Mouse (Mus musculus): ENCODE measurements around the gene Gm42669. TPM values are rescaled to one million over a fixed set of nuclear protein-coding genes. Genes with fewer than 3 reads are reported as not detected.

Gm42669 gene
- total RNA-seq, 4 experiments from 2014 or later, result 0.37 to 0.54 (median 0.48) TPM

DNA sequence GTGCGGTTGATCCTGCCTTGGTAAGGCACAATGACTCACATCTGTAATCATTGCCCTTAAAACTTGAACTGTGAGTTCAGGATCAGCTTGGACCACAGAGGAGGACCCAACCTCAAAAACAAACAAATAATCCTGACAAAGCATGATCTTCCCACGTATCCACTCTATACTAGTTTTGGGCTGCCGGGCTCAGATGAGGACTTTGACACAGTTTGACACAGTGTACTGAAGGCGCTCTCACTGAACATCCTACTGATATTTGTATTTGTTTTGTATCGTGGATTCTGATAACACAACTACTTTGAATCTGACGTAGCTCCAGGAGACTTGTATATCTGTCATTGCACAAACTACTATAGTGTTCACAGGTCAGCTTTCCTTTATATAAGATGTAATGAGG is 14.0 kb downstream of the Gm42669 start:
- DNase-seq (ENCODE audit: low spot score in 2 of 2), result no peak

DNA sequence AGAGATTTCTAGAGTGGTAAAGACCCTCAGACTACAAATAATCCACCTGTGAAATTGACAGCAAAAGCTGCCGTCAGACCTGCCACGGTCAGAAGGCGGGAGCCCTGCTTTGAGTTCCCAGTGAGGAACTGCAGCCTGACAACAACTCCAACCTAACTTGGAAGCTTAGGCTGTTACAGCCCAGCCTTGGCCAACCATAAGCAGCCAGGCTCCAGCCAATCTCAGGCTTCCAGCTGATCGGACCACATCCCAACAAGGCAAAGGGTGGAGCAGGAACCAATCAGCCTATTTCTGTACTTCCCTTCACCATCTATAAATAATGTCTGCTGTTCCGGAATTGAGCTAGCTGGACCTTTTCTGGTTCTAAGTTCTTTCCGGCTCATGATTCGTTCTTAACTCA is 14.5 kb downstream of the Gm42669 start:
- DNase-seq (ENCODE audit: low spot score in 2 of 2), result peak in 1 of 2 experiments; percentile 68

- peak in 1 of 2 experiments; percentile 62 for DNase-seq (ENCODE audit: low spot score in 2 of 2)
Observed at GRCm38 (mm10) chr5:107524281-107524680, 16.9 kb downstream of the Gm42669 start.

GRCm38 (mm10) chr5:107528856-107529255 is 21.4 kb downstream of the Gm42669 start:
- DNase-seq (ENCODE audit: low spot score in 2 of 2), result no peak

- DNase-seq (ENCODE audit: low spot score in 2 of 2), result no peak
Observed at GRCm38 (mm10) chr5:107533590-107533989, 26.2 kb downstream of the Gm42669 start.

GRCm38 (mm10) chr5:107534581-107534980 is 27.2 kb downstream of the Gm42669 start, which contains the start of gene 1700028K03Rik:
TSS of gene 1700028K03Rik (plus strand) at chr5:107534709.
- DNase-seq (ENCODE audit: low spot score in 2 of 2), result no peak

DNA sequence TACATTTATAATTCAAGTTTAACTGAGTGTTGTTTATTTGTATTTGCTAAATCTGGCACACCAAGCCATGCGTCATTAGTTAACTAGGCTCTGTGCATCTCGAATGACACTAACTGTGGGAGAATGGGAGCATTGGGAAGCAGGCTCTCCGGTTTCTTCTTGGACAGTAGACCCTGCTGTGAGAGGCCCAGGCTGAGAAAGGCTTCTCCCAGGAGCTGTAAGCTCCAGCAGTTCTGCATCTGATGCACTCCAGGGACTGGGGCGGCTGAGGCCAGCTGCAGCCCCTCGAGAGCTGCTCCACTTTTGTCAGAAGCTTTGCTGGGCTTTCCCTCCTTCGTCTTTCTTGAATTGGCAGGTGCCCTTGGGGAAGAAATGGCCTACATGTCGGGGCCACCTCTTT is 34.3 kb downstream of the Gm42669 start:
- DNase-seq (ENCODE audit: low spot score in 2 of 2), result no peak

DNA sequence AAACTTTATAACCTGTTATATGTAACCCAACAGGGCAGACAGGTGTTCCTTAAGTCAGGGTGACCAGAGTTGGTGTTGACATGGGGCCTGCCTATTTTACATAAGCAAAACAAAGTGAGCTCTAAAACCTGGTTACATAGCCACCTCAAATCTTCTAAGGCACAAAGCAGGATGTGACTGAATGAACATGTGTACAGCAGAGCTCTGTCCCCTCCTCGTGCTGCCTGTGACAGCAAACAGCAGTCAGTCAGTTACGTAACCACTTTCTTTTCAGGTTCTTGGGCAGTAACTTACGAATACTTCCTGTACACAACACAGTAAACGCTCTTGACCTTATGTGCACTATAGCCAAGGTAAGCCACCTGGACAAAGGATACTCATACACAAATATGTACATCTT is 38.5 kb downstream of the Gm42669 start:
- no peak for DNase-seq (ENCODE audit: low spot score in 2 of 2)

DNA sequence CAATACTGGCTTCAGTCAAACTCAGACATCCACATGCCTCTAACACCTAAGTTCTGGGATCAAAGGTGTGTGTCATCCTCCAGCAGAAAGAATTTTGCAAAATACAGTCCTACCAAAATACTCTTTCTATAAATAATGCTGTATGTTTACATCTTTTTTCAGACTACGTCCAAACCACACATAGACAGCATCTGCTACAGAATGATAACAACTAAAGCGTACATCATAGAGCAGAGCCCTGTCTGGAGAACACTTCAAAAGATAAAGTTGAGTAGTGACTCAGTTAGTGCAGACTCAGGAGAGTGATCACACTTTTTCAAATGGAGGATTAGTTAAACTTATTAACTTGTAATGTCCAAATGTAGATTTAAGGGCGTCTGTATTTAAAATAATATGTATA is 40.5 kb downstream of the Gm42669 start:
- no peak for DNase-seq (ENCODE audit: low spot score in 2 of 2)

- no peak for DNase-seq (ENCODE audit: low spot score in 2 of 2)
Observed at GRCm38 (mm10) chr5:107548444-107548843, 41.0 kb downstream of the Gm42669 start.

DNA sequence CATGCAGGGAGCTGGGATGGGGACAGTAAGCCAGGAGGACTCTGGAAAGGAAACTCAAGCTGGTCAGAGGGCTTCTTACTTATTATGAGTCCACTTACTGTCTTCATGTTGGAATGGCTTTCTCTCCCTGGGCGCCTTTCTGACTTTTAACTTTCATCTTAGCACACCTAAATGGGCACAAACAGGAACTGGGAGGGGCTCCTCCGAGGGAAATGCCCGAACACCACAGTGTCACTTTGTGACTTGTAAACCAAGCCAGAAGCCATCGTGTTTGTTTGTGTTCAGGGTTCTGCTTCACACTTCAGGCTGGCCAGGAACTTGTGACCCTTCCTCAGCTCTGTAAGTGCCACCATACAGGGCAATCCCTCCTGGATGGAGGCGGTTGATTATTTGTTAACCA is 46.9 kb downstream of the Gm42669 start:
- no peak for DNase-seq (ENCODE audit: low spot score in 2 of 2)

DNA sequence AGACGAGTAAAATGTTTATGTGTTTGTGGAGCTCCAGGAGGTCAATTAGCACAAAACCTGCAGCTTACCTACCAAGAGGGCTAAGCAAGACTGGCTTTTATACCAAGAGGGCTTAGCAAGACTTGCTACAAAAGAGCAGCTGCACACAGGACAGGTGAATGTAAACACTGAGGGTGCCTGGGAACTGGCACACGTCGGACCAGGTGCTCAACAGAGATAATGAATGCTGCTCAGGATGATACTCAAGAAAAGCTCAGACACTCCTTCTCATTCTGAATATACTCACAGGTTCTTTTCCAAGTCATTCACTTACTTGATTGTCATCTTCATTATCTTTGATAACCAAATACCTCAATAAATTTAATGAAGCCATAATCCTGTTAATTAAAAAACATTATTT is 49.5 kb downstream of the Gm42669 start:
- DNase-seq (ENCODE audit: low spot score in 2 of 2), result no peak

GRCm38 (mm10) chr5:107569148-107569547 is 61.7 kb downstream of the Gm42669 start:
- no peak for DNase-seq (ENCODE audit: low spot score in 2 of 2)

DNA sequence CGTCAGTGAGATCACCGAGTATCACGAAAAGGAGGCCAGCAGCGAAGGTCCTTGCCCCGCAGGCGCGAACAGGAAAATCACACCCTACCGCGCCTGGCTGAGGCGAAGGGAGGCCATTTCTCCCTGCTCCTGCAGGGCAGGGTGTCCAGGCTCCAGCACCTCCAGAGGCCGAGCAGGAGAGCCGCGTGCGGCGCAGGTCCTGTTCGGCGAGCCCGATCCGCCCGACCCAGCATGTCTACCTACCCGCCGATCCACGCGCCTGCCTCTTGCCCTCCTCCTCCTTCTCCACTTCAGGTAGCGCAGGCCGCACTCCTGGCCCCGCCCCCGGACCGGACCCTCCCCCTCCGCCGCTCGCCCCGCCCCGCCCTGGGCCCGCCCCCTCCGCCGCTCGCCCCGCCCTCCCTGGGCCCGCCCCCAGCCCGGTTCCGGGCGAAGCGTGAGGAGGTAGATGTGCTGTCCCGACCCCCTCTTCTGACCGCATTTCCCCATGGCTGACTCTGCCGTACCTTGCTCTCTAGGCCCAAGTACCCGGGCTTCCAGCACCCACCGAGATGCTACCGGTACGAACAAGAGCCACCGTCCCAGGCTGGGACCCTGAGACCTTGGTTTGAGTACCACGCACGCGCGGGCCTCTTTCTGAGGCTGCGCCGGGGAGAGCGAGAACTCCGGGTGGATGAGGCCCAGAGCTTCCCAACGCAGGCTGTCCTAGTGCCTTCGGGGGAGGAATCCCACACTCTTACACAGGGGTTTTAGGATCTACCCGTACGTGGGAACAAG is 90.1 kb downstream of the Gm42669 start, which contains the start of the genes Rpap2 and Glmn:
Gene Rpap2, plus strand, starts transcription at position 73 of the 777 bp plus-strand sequence.
Gene Glmn, minus strand, starts transcription at position 588 of the 777 bp plus-strand sequence.
- peak; percentile 70 to 73 for DNase-seq (ENCODE audit: low spot score in 2 of 2)

GRCm38 (mm10) chr5:107598380-107598779 is 91.0 kb downstream of the Gm42669 start:
- DNase-seq (ENCODE audit: low spot score in 2 of 2), result no peak

DNA sequence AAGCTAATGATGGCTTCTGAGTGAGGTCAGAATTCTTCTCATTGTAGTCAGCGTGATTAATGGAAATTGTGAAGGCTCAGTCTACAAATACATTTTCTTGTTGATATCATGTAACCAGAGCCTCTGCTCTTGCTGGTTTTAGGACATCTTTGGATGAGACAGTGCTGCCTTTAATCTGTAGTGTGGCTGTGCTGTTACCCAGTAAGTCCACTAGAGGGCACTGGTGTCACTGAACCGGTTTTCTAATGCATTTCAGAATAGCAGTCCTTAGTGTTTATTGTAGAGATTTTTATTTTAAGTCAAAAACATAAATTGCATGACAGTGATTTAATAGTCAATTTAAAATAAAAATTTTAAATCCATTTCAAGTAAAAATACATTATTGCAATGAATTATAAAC is 103.8 kb downstream of the Gm42669 start:
- peak; percentile 18 to 39 for DNase-seq (ENCODE audit: low spot score in 2 of 2)

DNA sequence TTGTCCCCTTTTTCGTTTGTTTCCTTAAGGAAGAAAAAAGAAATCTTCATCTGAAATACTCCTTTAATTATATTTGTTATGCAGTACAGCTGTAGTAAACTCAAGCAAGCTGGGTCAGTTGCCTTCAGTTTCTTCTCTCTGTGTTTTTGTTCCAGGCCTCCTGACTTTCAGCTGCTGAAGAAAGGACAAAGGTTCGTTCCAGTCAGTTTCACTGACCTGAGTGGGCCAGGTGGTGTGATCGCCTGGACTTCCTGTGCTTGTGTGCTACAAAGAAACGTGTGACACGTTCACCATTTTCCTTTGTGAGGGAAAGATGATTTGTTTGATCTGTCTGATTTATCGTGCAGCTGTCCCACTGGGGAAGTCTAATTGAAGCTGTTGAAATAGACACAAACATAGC is 110.6 kb downstream of the Gm42669 start:
- DNase-seq (ENCODE audit: low spot score in 2 of 2), result no peak

- DNase-seq (ENCODE audit: low spot score in 2 of 2), result no peak
Observed at GRCm38 (mm10) chr5:107621327-107621726, 113.9 kb downstream of the Gm42669 start.

Other genes starting within 250 kb of the Gm42669 start
- 10 to 100 TPM; 14.7 to 18.7 (median 16.0) TPM for gene Tgfbr3, start 218.0 kb upstream of the Gm42669 start, total RNA-seq (2022)
- 10 to 100 TPM; 11.3 to 13.8 (median 13.1) TPM for gene Brdt, start 176.5 kb upstream of the Gm42669 start, total RNA-seq (2022)
- gene Ephx4, start 104.9 kb upstream of the Gm42669 start, total RNA-seq (2022), result 10 to 100 TPM; 70.6 to 84.4 (median 78.8) TPM
- under 1 TPM; 0.14 to 0.55 (median 0.27) TPM for gene Lpcat2b, start 76.1 kb upstream of the Gm42669 start, total RNA-seq (2022)
- gene Btbd8, start 69.6 kb upstream of the Gm42669 start, total RNA-seq (2022), result 100 to 1,000 TPM; 146 to 156 (median 150) TPM
- gene 1700028K03Rik, start 27.1 kb downstream of the Gm42669 start, total RNA-seq (2022), result 1 to 10 TPM in 1 of 4 experiments, under 1 TPM in 3; 0.41 to 1.1 (median 0.66) TPM
- gene Rpap2, start 89.8 kb downstream of the Gm42669 start, total RNA-seq (2022), result 10 to 100 TPM; 20.7 to 25.3 (median 23.8) TPM
- gene Glmn, start 90.3 kb downstream of the Gm42669 start, total RNA-seq (2022), result 10 to 100 TPM; 18.9 to 23.9 (median 21.4) TPM
- gene Gfi1, start 218.4 kb downstream of the Gm42669 start, total RNA-seq (2022), result not detected

Data from left cerebral cortex, adult 8-10 months (tissue).